Mouse (Mus musculus) gastrocnemius, postnatal 14 days (tissue): Measurements from ENCODE around the gene Nrn1l. TPM values are rescaled to one million over a fixed set of nuclear protein-coding genes. Genes with fewer than 3 reads are reported as not detected.

Experiments used
- DNase-seq: peaks from one replicate; pipeline ENCODE4 v3.0.0; 2021; ENCODE audit warnings: mixed read lengths
- intact Hi-C: fragments of 180-260 bp; cut with DNase I; formaldehyde crosslinking; loops from one replicate; pipeline ENCODE4 v1.15.1; 2025; ENCODE audit warnings: low total_unique reads
- total RNA-seq, 2 experiments: library from RNA; stranded (reverse); gene quantifications; 2 replicates each; pipeline ENCODE4 v1.2.3; 2021

Nrn1l gene
- total RNA-seq, 2 experiments from 2014 or later = 0.69 TPM; not detected in 1

- intact Hi-C loops = no loop called here
- DNase-seq = no peak
Measured at GRCm38 (mm10) chr8:105937496-105938305, 44.3 kb downstream of the Nrn1l start.

GRCm38 (mm10) chr8:105938306-105938669 lies 44.9 kb downstream of the Nrn1l start, which contains the start of gene Psmb10:
Gene Psmb10, minus strand, starts transcription at chr8:105938444.
- intact Hi-C loops = no loop called here
- no peak for DNase-seq

- intact Hi-C loops = no loop called here
- no peak for DNase-seq
Measured at GRCm38 (mm10) chr8:105942026-105942425, 48.7 kb downstream of the Nrn1l start.

GRCm38 (mm10) chr8:105942542-105942941 lies 49.2 kb downstream of the Nrn1l start:
- intact Hi-C loops = no loop called here
- no peak for DNase-seq

DNA sequence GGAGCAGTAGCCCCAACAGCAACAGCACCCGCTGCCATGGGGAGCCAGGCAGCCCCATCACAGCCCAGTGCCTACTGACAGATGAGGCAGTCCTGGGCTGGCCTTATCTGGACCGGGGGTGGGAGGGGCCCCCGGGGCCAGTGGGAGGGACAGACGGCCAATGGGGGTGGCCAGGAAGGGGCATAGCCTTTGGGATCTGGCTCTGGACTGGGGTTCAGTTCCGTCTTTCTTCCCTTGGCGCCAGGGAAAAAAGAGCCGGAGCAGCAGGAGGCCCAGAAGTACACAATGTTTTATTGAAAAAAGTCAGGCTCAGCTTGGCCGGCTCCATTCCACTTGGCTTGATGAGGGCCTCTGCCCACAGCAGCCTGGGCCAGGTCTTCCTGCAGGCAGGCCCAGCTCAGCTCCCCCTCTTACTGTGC lies 50.0 kb downstream of the Nrn1l start, which contains the start of gene Lcat:
Gene Lcat, minus strand, starts transcription at position 62 of the 419 bp plus-strand sequence.
- intact Hi-C loops = no loop called here
- DNase-seq = no peak

Other genes with a start within 250 kb of the Nrn1l start
- under 1 TPM; 0.18 to 0.35 TPM for gene Carmil2, start 207.3 kb upstream of the Nrn1l start, total RNA-seq
- gene Acd, start 192.5 kb upstream of the Nrn1l start, total RNA-seq = 10 to 100 TPM in 1 of 2 experiments, 1 to 10 TPM in 1; 9.2 to 10.3 TPM
- 1 to 10 TPM; 5.2 to 7.0 TPM for gene Pard6a, start 192.4 kb upstream of the Nrn1l start, total RNA-seq
- not detected for gene 4933405L10Rik, start 185.9 kb upstream of the Nrn1l start, total RNA-seq
- 1 to 10 TPM; 1.6 to 1.7 TPM for gene Enkd1, start 185.4 kb upstream of the Nrn1l start, total RNA-seq
- 1 to 10 TPM; 7.8 to 7.9 TPM for gene Gfod2, start 134.9 kb upstream of the Nrn1l start, total RNA-seq
- gene Ranbp10, start 66.2 kb upstream of the Nrn1l start, total RNA-seq = 10 to 100 TPM; 20.1 to 20.2 TPM
- not detected for gene Tsnaxip1, start 65.8 kb upstream of the Nrn1l start, total RNA-seq
- gene Cenpt, start 40.3 kb upstream of the Nrn1l start, total RNA-seq = 1 to 10 TPM; 1.9 to 3.9 TPM
- gene Thap11, start 38.4 kb upstream of the Nrn1l start, total RNA-seq = 10 to 100 TPM; 19.6 to 22.7 TPM
- 10 to 100 TPM; 63.8 to 66.0 TPM for gene Nutf2, start 33.0 kb upstream of the Nrn1l start, total RNA-seq
- gene Edc4, start 12.7 kb upstream of the Nrn1l start, total RNA-seq = 10 to 100 TPM; 21.1 to 21.5 TPM
- 10 to 100 TPM; 12.8 to 13.8 TPM for gene Pskh1, start 6.9 kb downstream of the Nrn1l start, total RNA-seq
- gene Ctrl, start 40.3 kb downstream of the Nrn1l start, total RNA-seq = not detected
- gene Psmb10, start 44.9 kb downstream of the Nrn1l start, total RNA-seq = 10 to 100 TPM; 19.3 to 20.9 TPM
- gene Lcat, start 49.8 kb downstream of the Nrn1l start, total RNA-seq = under 1 TPM; 0.21 to 0.29 TPM
- gene Slc12a4, start 72.5 kb downstream of the Nrn1l start, total RNA-seq = 10 to 100 TPM; 12.1 to 19.1 TPM
- gene Dpep3, start 85.9 kb downstream of the Nrn1l start, total RNA-seq = not detected
- gene Dus2, start 97.8 kb downstream of the Nrn1l start, total RNA-seq = 10 to 100 TPM in 1 of 2 experiments, 1 to 10 TPM in 1; 9.4 to 10.4 TPM
- gene Dpep2nb, start 112.4 kb downstream of the Nrn1l start, total RNA-seq = not detected
- gene Ddx28, start 118.3 kb downstream of the Nrn1l start, total RNA-seq = 1 to 10 TPM; 9.5 to 9.7 TPM
- gene Nfatc3, start 165.3 kb downstream of the Nrn1l start, total RNA-seq = 10 to 100 TPM; 18.4 to 22.0 TPM
- not detected for gene Esrp2, start 243.4 kb downstream of the Nrn1l start, total RNA-seq